Mouse (Mus musculus): ENCODE results near the gene Cyp4f17. TPM values are rescaled to one million over a fixed set of nuclear protein-coding genes. Genes with fewer than 3 reads are reported as not detected.
"Not testable (repeated sequence)": the region's sequence is repeated elsewhere in the genome, so short reads cannot be mapped to it uniquely, and the experiment has no call there.

Cyp4f17 gene
- polyA plus RNA-seq, 1 experiment from 2014 or later = 4.6 TPM

DNA sequence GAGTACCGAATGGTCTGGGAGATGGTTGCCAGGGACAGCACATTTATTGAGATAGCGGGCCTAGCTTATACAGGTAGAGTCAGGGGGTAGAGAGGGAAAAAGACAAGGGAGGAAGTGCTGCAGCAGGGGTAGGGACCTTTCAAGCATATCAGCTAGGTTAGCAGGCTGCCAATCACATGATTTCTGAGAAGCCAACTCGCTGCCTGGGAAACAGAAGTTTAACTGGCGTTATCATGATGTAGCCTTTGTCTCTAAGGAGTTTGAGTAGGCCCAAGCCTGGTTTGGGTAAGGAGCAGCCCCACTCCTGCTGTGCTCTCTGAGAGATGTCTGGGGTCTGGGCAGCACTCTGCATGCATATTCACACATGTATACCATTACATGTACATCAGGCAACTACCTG is 16.5 kb downstream of the Cyp4f17 start:
- WGBS = 91% methylated on average over 4 of the region's 4 CpGs
- Histone ChIP-seq H3K9me3 (ENCODE audit: control insufficient read depth, low read length) (no peaks in the 10 kb centered on the region), H3K4me2 (ENCODE audit: low read depth, low read length) (no peak overlapping the region), H3K4me3 (ENCODE audit: low read length) (no peak overlapping the region), H3K27ac (ENCODE audit: low read length) (no peak overlapping the region), H3K4me1 (ENCODE audit: control insufficient read depth, insufficient read depth, low read length) (no peaks in the 10 kb centered on the region), H3K36me3 (ENCODE audit: control insufficient read depth, insufficient read depth, low read length) (no peaks in the 10 kb centered on the region), H3K9ac (ENCODE audit: low read depth, low read length) (no peak overlapping the region), H3K27me3 (replicated peaks; ENCODE audit: control insufficient read depth, insufficient read depth, low read length) (no peaks in the 10 kb centered on the region)
- no peak for ATAC-seq

GRCm38 (mm10) chr17:32522816-32523215 is 17.0 kb downstream of the Cyp4f17 start:
- Histone ChIP-seq H3K4me3 (ENCODE audit: low read length) (no peak overlapping the region), H3K36me3 (ENCODE audit: control insufficient read depth, insufficient read depth, low read length) (no peaks in the 10 kb centered on the region), H3K9ac (ENCODE audit: low read depth, low read length) (no peak overlapping the region), H3K4me2 (ENCODE audit: low read depth, low read length) (no peak overlapping the region), H3K4me1 (ENCODE audit: control insufficient read depth, insufficient read depth, low read length) (no peaks in the 10 kb centered on the region), H3K9me3 (ENCODE audit: control insufficient read depth, low read length) (no peaks in the 10 kb centered on the region), H3K27me3 (replicated peaks; ENCODE audit: control insufficient read depth, insufficient read depth, low read length) (no peaks in the 10 kb centered on the region), H3K27ac (ENCODE audit: low read length) (no peak overlapping the region)
- ATAC-seq = no peak
- 85% methylated on average over 5 of the region's 5 CpGs for WGBS

DNA sequence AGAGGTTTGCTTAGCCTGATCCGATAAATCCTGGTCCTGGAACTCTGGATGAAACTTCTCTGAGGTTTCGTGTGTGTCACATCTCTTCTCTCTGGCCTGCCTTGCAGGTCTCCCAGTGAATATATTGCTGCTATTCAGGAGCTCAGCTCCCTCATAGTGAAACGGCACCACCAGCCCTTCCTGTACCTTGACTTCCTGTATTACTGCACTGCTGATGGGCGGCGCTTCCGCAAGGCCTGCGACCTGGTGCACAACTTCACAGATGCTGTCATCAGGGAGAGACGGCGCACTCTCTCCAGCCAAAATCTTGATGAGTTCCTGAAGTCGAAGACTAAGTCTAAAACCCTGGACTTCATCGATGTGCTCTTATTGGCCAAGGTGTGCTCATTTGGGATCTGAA is 18.0 kb downstream of the Cyp4f17 start:
- Histone ChIP-seq H3K27me3 (replicated peaks; ENCODE audit: control insufficient read depth, insufficient read depth, low read length) (no peaks in the 10 kb centered on the region), H3K4me3 (ENCODE audit: low read length) (no peak overlapping the region), H3K4me1 (ENCODE audit: control insufficient read depth, insufficient read depth, low read length) (no peaks in the 10 kb centered on the region), H3K9me3 (ENCODE audit: control insufficient read depth, low read length) (no peaks in the 10 kb centered on the region), H3K27ac (ENCODE audit: low read length) (no peak overlapping the region), H3K36me3 (ENCODE audit: control insufficient read depth, insufficient read depth, low read length) (no peaks in the 10 kb centered on the region), H3K9ac (ENCODE audit: low read depth, low read length) (no peak overlapping the region), H3K4me2 (ENCODE audit: low read depth, low read length) (no peak overlapping the region)
- WGBS = 89% methylated on average over 11 of the region's 11 CpGs
- ATAC-seq = no peak

GRCm38 (mm10) chr17:32526341-32526740 is 20.5 kb downstream of the Cyp4f17 start:
- not testable (repeated sequence) for H3K27me3 ChIP-seq (replicated peaks; ENCODE audit: control insufficient read depth, insufficient read depth, low read length); H3K4me2 ChIP-seq (ENCODE audit: low read depth, low read length); H3K9ac ChIP-seq (ENCODE audit: low read depth, low read length); H3K36me3 ChIP-seq (ENCODE audit: control insufficient read depth, insufficient read depth, low read length); H3K27ac ChIP-seq (ENCODE audit: low read length); H3K4me1 ChIP-seq (ENCODE audit: control insufficient read depth, insufficient read depth, low read length); H3K9me3 ChIP-seq (ENCODE audit: control insufficient read depth, low read length); H3K4me3 ChIP-seq (ENCODE audit: low read length); ATAC-seq
- 100% methylated on average over 1 of the region's 1 CpGs for WGBS

DNA sequence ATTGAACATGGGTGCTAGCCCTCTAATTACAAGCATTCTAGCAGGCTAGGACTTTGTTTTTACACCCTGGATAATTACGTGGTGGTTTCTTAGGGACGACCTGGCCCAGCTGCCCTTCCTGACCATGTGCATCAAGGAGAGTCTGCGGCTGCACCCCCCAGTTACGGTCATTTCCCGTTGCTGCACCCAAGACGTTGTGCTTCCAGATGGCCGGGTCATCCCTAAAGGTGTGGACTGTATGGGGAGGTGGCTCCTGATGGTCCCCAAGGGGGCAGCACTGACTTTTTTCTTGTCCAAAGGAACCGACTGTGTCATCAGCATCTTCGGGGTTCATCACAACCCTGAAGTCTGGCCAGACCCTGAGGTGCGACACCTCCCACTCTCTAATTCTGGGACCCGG is 21.9 kb downstream of the Cyp4f17 start:
- no peak for ATAC-seq
- Histone ChIP-seq H3K27ac (ENCODE audit: low read length) (no peak overlapping the region), H3K36me3 (ENCODE audit: control insufficient read depth, insufficient read depth, low read length) (no peaks in the 10 kb centered on the region), H3K27me3 (replicated peaks; ENCODE audit: control insufficient read depth, insufficient read depth, low read length) (no peaks in the 10 kb centered on the region), H3K4me1 (ENCODE audit: control insufficient read depth, insufficient read depth, low read length) (no peaks in the 10 kb centered on the region), H3K4me2 (ENCODE audit: low read depth, low read length) (peak overlapping the region; percentile 59), H3K9me3 (ENCODE audit: control insufficient read depth, low read length) (no peaks in the 10 kb centered on the region), H3K9ac (ENCODE audit: low read depth, low read length) (peak overlapping the region; percentile 67; the same call in 1 of the 2 replicates), H3K4me3 (ENCODE audit: low read length) (peak overlapping the region; percentile 48)
- WGBS = 85% methylated on average over 11 of the region's 11 CpGs

- peak overlapping the region; percentile 48 for H3K4me3 ChIP-seq (ENCODE audit: low read length)
- peak; percentile 98 for ATAC-seq
- no peaks in the 10 kb centered on the region for H3K4me1 ChIP-seq (ENCODE audit: control insufficient read depth, insufficient read depth, low read length)
- peak overlapping the region; percentile 67 for H3K9ac ChIP-seq (ENCODE audit: low read depth, low read length)
- peak overlapping the region; percentile 48; the same call in 1 of the 2 replicates for H3K27ac ChIP-seq (ENCODE audit: low read length)
- H3K4me2 ChIP-seq (ENCODE audit: low read depth, low read length) = peak overlapping the region; percentile 59
- H3K36me3 ChIP-seq (ENCODE audit: control insufficient read depth, insufficient read depth, low read length) = no peaks in the 10 kb centered on the region
- 15% methylated on average over 26 of the region's 26 CpGs for WGBS
- no peaks in the 10 kb centered on the region for H3K9me3 ChIP-seq (ENCODE audit: control insufficient read depth, low read length)
- H3K27me3 ChIP-seq (replicated peaks; ENCODE audit: control insufficient read depth, insufficient read depth, low read length) = no peaks in the 10 kb centered on the region
Observed at GRCm38 (mm10) chr17:32528408-32529337, 22.8 kb downstream of the Cyp4f17 start.

- not testable (repeated sequence) for H3K27me3 ChIP-seq (replicated peaks; ENCODE audit: control insufficient read depth, insufficient read depth, low read length); H3K4me2 ChIP-seq (ENCODE audit: low read depth, low read length); H3K36me3 ChIP-seq (ENCODE audit: control insufficient read depth, insufficient read depth, low read length); H3K4me1 ChIP-seq (ENCODE audit: control insufficient read depth, insufficient read depth, low read length); ATAC-seq; H3K9me3 ChIP-seq (ENCODE audit: control insufficient read depth, low read length); H3K9ac ChIP-seq (ENCODE audit: low read depth, low read length); H3K27ac ChIP-seq (ENCODE audit: low read length); H3K4me3 ChIP-seq (ENCODE audit: low read length)
- 61% methylated on average over 4 of the region's 4 CpGs for WGBS
Observed at GRCm38 (mm10) chr17:32532356-32532755, 26.5 kb downstream of the Cyp4f17 start.

GRCm38 (mm10) chr17:32534068-32534467 is 28.2 kb downstream of the Cyp4f17 start:
- WGBS = 71% methylated on average over 6 of the region's 6 CpGs
- Histone ChIP-seq H3K27me3 (replicated peaks; ENCODE audit: control insufficient read depth, insufficient read depth, low read length) (no peaks in the 10 kb centered on the region), H3K9ac (ENCODE audit: low read depth, low read length) (no peak overlapping the region), H3K9me3 (ENCODE audit: control insufficient read depth, low read length) (no peaks in the 10 kb centered on the region), H3K4me3 (ENCODE audit: low read length) (no peak overlapping the region), H3K27ac (ENCODE audit: low read length) (no peak overlapping the region), H3K36me3 (ENCODE audit: control insufficient read depth, insufficient read depth, low read length) (no peaks in the 10 kb centered on the region), H3K4me1 (ENCODE audit: control insufficient read depth, insufficient read depth, low read length) (peaks cover 6% of the 10 kb centered on the region), H3K4me2 (ENCODE audit: low read depth, low read length) (no peak overlapping the region)
- ATAC-seq = no peak

GRCm38 (mm10) chr17:32536051-32536866 is 30.4 kb downstream of the Cyp4f17 start, which contains the start of gene Cyp4f16:
Gene Cyp4f16 (plus strand): TSS chr17:32536558.
- not testable (repeated sequence) for H3K36me3 ChIP-seq (ENCODE audit: control insufficient read depth, insufficient read depth, low read length); H3K27me3 ChIP-seq (replicated peaks; ENCODE audit: control insufficient read depth, insufficient read depth, low read length); H3K4me1 ChIP-seq (ENCODE audit: control insufficient read depth, insufficient read depth, low read length); H3K9me3 ChIP-seq (ENCODE audit: control insufficient read depth, low read length)
- WGBS = 3% methylated on average over 5 of the region's 5 CpGs
- Histone ChIP-seq H3K4me3 (ENCODE audit: low read length) (peak within 1 kb of the TSS; percentile 58), H3K9ac (ENCODE audit: low read depth, low read length) (peak within 1 kb of the TSS; percentile 67), H3K4me2 (ENCODE audit: low read depth, low read length) (peak within 1 kb of the TSS; percentile 61), H3K27ac (ENCODE audit: low read length) (peak within 1 kb of the TSS; percentile 72)
- peak; percentile 97 for ATAC-seq

All from intestine, embryonic 16.5 days (tissue).